ENCODE assay signal across 11 mouse cellular contexts in genomic region chr8:80611441-80611751, GRCm38 (mm10). TPM values are rescaled to one million over a fixed set of nuclear protein-coding genes. Genes with fewer than 3 reads are reported as not detected.
DNase-seq lines count a peak whose midpoint lies in the region; ATAC-seq and TF ChIP-seq lines count a peak whose summit lies in the region.
"Had no signal": no experiment of that assay in that cellular context is flagged by ENCODE, and none has a peak within 500 bp of the region (broad histone marks: within the 10 kb centered on the region; RNA-seq: fewer than 3 reads in every experiment).

No protein-coding gene starts in this region.

- DNase-seq in kidney, postnatal 0 days (ENCODE audit: low spot score): no peak
- no peak for DNase-seq in kidney, postnatal 25 days
- peak; percentile 6 for DNase-seq in embryonic facial prominence, embryonic 11.5 days (ENCODE audit: low spot score)
- DNase-seq in adrenal gland, postnatal 10 days: no peak
- no peak for DNase-seq in cerebellum, adult 11 months
- DNase-seq in cerebellum, postnatal 25 days: no peak
- DNase-seq: heart, postnatal 4 days had no signal

- ATAC-seq in kidney, postnatal 0 days (replicated peaks; ENCODE audit: low FRiP score, low read depth): no peak
- no peak; the same call in 1 of the 2 replicates for ATAC-seq in embryonic facial prominence, embryonic 11.5 days (replicated peaks; ENCODE audit: insufficient number of reproducible peaks, low FRiP score, low TSS enrichment, low read depth)
- ATAC-seq in hindbrain, embryonic 16.5 days: no peak
- ATAC-seq in neural tube, embryonic 15.5 days (ENCODE audit: low FRiP score): peak; percentile 72

- no peak overlapping the region for H3K9ac ChIP-seq in kidney, postnatal 0 days (ENCODE audit: low read depth, low read length)
- no peak overlapping the region for H3K9ac ChIP-seq in embryonic facial prominence, embryonic 11.5 days (replicated peaks; ENCODE audit: low read length)
- H3K9ac ChIP-seq in hindbrain, embryonic 16.5 days (ENCODE audit: low read depth, low read length): peak overlapping the region; percentile 48
- H3K9ac ChIP-seq in neural tube, embryonic 15.5 days (replicated peaks): peak overlapping the region; percentile 3; the same call in 1 of the 2 replicates
- H3K9ac ChIP-seq: liver, embryonic 14.5 days had no signal

- peaks cover 5% of the 10 kb centered on the region for H3K27me3 ChIP-seq in kidney, postnatal 0 days (ENCODE audit: insufficient read depth, low read length)
- H3K27me3 ChIP-seq in embryonic facial prominence, embryonic 11.5 days (ENCODE audit: control insufficient read depth, insufficient read depth, low read length): peaks cover 15% of the 10 kb centered on the region
- H3K27me3 ChIP-seq in hindbrain, embryonic 16.5 days (replicated peaks; ENCODE audit: control insufficient read depth, insufficient read depth, low read length): peaks cover 10% of the 10 kb centered on the region
- H3K27me3 ChIP-seq in neural tube, embryonic 15.5 days (replicated peaks): peaks cover 24% of the 10 kb centered on the region

- H3K36me3 ChIP-seq in kidney, postnatal 0 days (ENCODE audit: insufficient read depth, low read length): no peaks in the 10 kb centered on the region
- no peaks in the 10 kb centered on the region for H3K36me3 ChIP-seq in embryonic facial prominence, embryonic 11.5 days (replicated peaks; ENCODE audit: control insufficient read depth, insufficient read depth, low read depth, low read length)
- no peaks in the 10 kb centered on the region for H3K36me3 ChIP-seq in hindbrain, embryonic 16.5 days (ENCODE audit: control insufficient read depth, insufficient read depth, low read length)
- H3K36me3 ChIP-seq in neural tube, embryonic 15.5 days: no peaks in the 10 kb centered on the region

- H3K9me3 ChIP-seq in kidney, postnatal 0 days (replicated peaks; ENCODE audit: low read length): no peaks in the 10 kb centered on the region
- H3K9me3 ChIP-seq in embryonic facial prominence, embryonic 11.5 days (replicated peaks; ENCODE audit: control insufficient read depth, low read length): no peaks in the 10 kb centered on the region
- no peaks in the 10 kb centered on the region for H3K9me3 ChIP-seq in hindbrain, embryonic 16.5 days (ENCODE audit: control insufficient read depth, low read length)
- H3K9me3 ChIP-seq in neural tube, embryonic 15.5 days (replicated peaks): no peaks in the 10 kb centered on the region

- no peak overlapping the region for H3K27ac ChIP-seq in kidney, postnatal 0 days
- H3K27ac ChIP-seq in embryonic facial prominence, embryonic 11.5 days (replicated peaks; ENCODE audit: low read depth, low read length): no peak overlapping the region
- no peak overlapping the region for H3K27ac ChIP-seq in hindbrain, embryonic 16.5 days (ENCODE audit: low read depth, low read length)
- H3K27ac ChIP-seq in neural tube, embryonic 15.5 days (replicated peaks): no peak overlapping the region
- H3K27ac ChIP-seq: liver, embryonic 14.5 days had no signal

- no peak for TF ChIP-seq CTCF in kidney, postnatal 0 days (IDR thresholded peaks at IDR 0.05; ENCODE audit: low read depth)

- 6% methylated on average over 12 of the region's 12 CpGs for WGBS in kidney, postnatal 0 days
- 5% methylated on average over 12 of the region's 12 CpGs for WGBS in embryonic facial prominence, embryonic 11.5 days
- 3% methylated on average over 12 of the region's 12 CpGs for WGBS in hindbrain, embryonic 16.5 days
- WGBS in neural tube, embryonic 15.5 days: 7% methylated on average over 12 of the region's 12 CpGs

- H3K4me1 ChIP-seq in kidney, postnatal 0 days (replicated peaks; ENCODE audit: insufficient read depth, low read length): no peaks in the 10 kb centered on the region
- H3K4me1 ChIP-seq in embryonic facial prominence, embryonic 11.5 days (ENCODE audit: control insufficient read depth, insufficient read depth, low read length): no peaks in the 10 kb centered on the region; the same call in 1 of the 2 replicates
- H3K4me1 ChIP-seq in hindbrain, embryonic 16.5 days (ENCODE audit: control insufficient read depth, insufficient read depth, low read depth, low read length): peaks cover 12% of the 10 kb centered on the region
- peaks cover 15% of the 10 kb centered on the region for H3K4me1 ChIP-seq in neural tube, embryonic 15.5 days

- peak overlapping the region; percentile 20 for H3K4me3 ChIP-seq in kidney, postnatal 0 days (replicated peaks; ENCODE audit: low read depth, low read length)
- H3K4me3 ChIP-seq in embryonic facial prominence, embryonic 11.5 days (ENCODE audit: low read depth, low read length): peak overlapping the region; percentile 22
- peak overlapping the region; percentile 46 for H3K4me3 ChIP-seq in hindbrain, embryonic 16.5 days (ENCODE audit: low read length)
- peak overlapping the region; percentile 42 for H3K4me3 ChIP-seq in neural tube, embryonic 15.5 days (replicated peaks)

- peak overlapping the region; percentile 51 for H3K4me2 ChIP-seq in kidney, postnatal 0 days (ENCODE audit: low read length)
- peak overlapping the region; percentile 33 for H3K4me2 ChIP-seq in embryonic facial prominence, embryonic 11.5 days (ENCODE audit: low read depth, low read length)
- peak overlapping the region; percentile 90 for H3K4me2 ChIP-seq in hindbrain, embryonic 16.5 days (ENCODE audit: low read length)
- H3K4me2 ChIP-seq in neural tube, embryonic 15.5 days: peak overlapping the region; percentile 88

RNA-seq across cellular contexts. Expression of gene Frem3, which starts 0.5 kb away (rescaled TPM):
- 0.17 and 0.18 TPM in 2 replicates for polyA plus RNA-seq in kidney, postnatal 0 days (2015; fragmentation: Nextera tagmentation; extraction: Ambion mirVana)
- 0.03 TPM in 1 of 2 replicates, not detected in the other for polyA plus RNA-seq in embryonic facial prominence, embryonic 11.5 days (2014; fragmentation: Nextera tagmentation; extraction: Ambion mirVana)
- polyA plus RNA-seq in hindbrain, embryonic 16.5 days (2015; fragmentation: Nextera tagmentation; extraction: Ambion mirVana): 0.09 and 0.16 TPM in 2 replicates
- 0.37 and 0.47 TPM in 2 replicates for polyA plus RNA-seq in neural tube, embryonic 15.5 days (2015; fragmentation: Nextera tagmentation; extraction: Ambion mirVana)
- not detected for total RNA-seq in adrenal gland, postnatal 10 days (2021)
- polyA plus RNA-seq: small intestine, adult 2 months had no signal

Comparison
In these comparisons a context has a peak if more than half of its experiments do, and no peak if none do; other contexts are left out.
1. H3K4me2 ChIP-seq: peak in every context shown above with its lines; median percentile 90 in hindbrain, embryonic 16.5 days; 88 in neural tube, embryonic 15.5 days; 51 in kidney, postnatal 0 days; 33 in embryonic facial prominence, embryonic 11.5 days.
2. H3K9ac ChIP-seq: peak in hindbrain, embryonic 16.5 days (single experiment) and neural tube, embryonic 15.5 days (single experiment); none in kidney, postnatal 0 days (single experiment) and embryonic facial prominence, embryonic 11.5 days (single experiment).
3. Peak in every context shown above with its lines, with median percentiles within 50 percentile points of each other: H3K4me3 ChIP-seq.